Mouse (Mus musculus) lung, postnatal 36 days (tissue): ENCODE data around the gene Rdh16f1.

Experiments
- DNase-seq: peaks from one replicate; pipeline ENCODE4 v3.0.0; 2022; ENCODE audit warnings: mixed read lengths

The Rdh16f1 gene

GRCm38 (mm10) chr10:127759181-127760110 lies at the start of gene Rdh16f1, which contains the start of gene Rdh1:
Gene Rdh16f1, plus strand, starts transcription at chr10:127759787.
Gene Rdh1, plus strand, starts transcription at chr10:127759721.
- DNase-seq: no peak

- no peak for DNase-seq
Observed at GRCm38 (mm10) chr10:127710331-127710730, 49.3 kb upstream of the Rdh16f1 start.

GRCm38 (mm10) chr10:127712736-127713135 lies 46.9 kb upstream of the Rdh16f1 start:
- DNase-seq: no peak

- no peak for DNase-seq
Observed at GRCm38 (mm10) chr10:127721671-127722418, 37.7 kb upstream of the Rdh16f1 start.

- DNase-seq: no peak
Observed at GRCm38 (mm10) chr10:127724178-127724577, 35.4 kb upstream of the Rdh16f1 start, which contains the start of gene Tac2. Gene Tac2, plus strand, starts transcription at chr10:127724478.

GRCm38 (mm10) chr10:127725136-127725535 lies 34.5 kb upstream of the Rdh16f1 start:
- DNase-seq: no peak

GRCm38 (mm10) chr10:127728437-127728836 lies 31.1 kb upstream of the Rdh16f1 start:
- no peak for DNase-seq

GRCm38 (mm10) chr10:127730285-127730932 lies 29.2 kb upstream of the Rdh16f1 start:
- no peak for DNase-seq

GRCm38 (mm10) chr10:127730933-127731310 lies 28.7 kb upstream of the Rdh16f1 start:
- DNase-seq: no peak

GRCm38 (mm10) chr10:127731397-127731796 lies 28.2 kb upstream of the Rdh16f1 start:
- DNase-seq: no peak

GRCm38 (mm10) chr10:127734434-127734833 lies 25.2 kb upstream of the Rdh16f1 start:
- DNase-seq: peak; percentile 34

GRCm38 (mm10) chr10:127736266-127736665 lies 23.3 kb upstream of the Rdh16f1 start:
- no peak for DNase-seq

- DNase-seq: peak; percentile 60
Observed at GRCm38 (mm10) chr10:127736916-127737315, 22.7 kb upstream of the Rdh16f1 start.

GRCm38 (mm10) chr10:127737552-127737951 lies 22.0 kb upstream of the Rdh16f1 start:
- no peak for DNase-seq

GRCm38 (mm10) chr10:127738151-127738882 lies 21.3 kb upstream of the Rdh16f1 start:
- peak; percentile 50 for DNase-seq

GRCm38 (mm10) chr10:127739083-127739660 lies 20.4 kb upstream of the Rdh16f1 start, which contains the start of gene Zbtb39:
Gene Zbtb39, plus strand, starts transcription at chr10:127739538.
- peak; percentile 77 for DNase-seq

GRCm38 (mm10) chr10:127739661-127740161 lies 19.9 kb upstream of the Rdh16f1 start:
- no peak for DNase-seq

- DNase-seq: peak; percentile 68
Observed at GRCm38 (mm10) chr10:127744661-127745060, 14.9 kb upstream of the Rdh16f1 start.

GRCm38 (mm10) chr10:127745886-127746285 lies 13.7 kb upstream of the Rdh16f1 start:
- no peak for DNase-seq

GRCm38 (mm10) chr10:127747254-127747653 lies 12.3 kb upstream of the Rdh16f1 start:
- no peak for DNase-seq

GRCm38 (mm10) chr10:127748847-127749612 lies 10.6 kb upstream of the Rdh16f1 start:
- DNase-seq: peak; percentile 56
